Mouse (Mus musculus): Measurements from ENCODE around the gene Zfhx3.

Zfhx3 gene

GRCm38 (mm10) chr8:108019651-108020050, 77.2 kb downstream of the Zfhx3 start:
- DNase-seq (ENCODE audit: low spot score), result no peak

DNA sequence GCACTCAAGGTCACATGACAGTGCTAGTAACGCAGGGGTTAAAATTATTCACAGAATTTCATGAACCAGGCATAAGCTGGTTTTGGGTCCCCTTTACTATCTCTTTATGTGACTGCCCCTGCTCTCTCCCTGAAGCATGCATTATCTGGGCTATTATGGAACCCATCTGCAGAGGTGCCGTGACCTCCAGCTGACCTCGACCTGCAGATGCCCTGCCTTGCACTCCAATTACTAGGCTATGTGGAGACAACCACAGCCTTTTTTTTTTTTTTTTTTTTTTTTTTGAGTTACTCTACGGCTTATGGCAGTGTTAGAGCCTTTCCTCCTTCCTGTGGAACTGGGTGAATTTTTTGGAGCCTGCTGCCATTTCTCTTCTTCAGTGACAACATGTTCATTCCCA, 80.0 kb downstream of the Zfhx3 start:
- no peak for DNase-seq (ENCODE audit: low spot score)

- no peak for DNase-seq (ENCODE audit: low spot score)
Measured at GRCm38 (mm10) chr8:108024331-108024730, 81.9 kb downstream of the Zfhx3 start.

DNA sequence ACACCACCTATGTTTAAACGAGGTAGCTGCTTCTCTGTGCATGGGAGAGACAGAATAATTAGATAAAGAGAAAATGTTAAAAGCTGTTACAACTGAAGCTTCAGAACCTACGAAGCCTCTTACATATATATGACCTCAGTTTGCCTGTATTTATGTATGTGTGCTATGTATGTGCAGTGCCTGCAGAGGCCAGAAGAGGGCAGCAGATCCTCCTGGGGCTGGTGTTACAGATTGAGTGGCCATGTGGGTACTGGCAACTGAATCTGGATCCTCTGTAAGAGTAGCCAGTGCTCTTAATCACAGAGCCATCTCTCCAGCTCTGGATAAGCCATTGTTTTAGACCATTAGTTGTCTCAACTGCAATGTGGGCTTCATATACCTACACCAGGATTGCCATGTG, 82.8 kb downstream of the Zfhx3 start:
- DNase-seq (ENCODE audit: low spot score), result no peak

- DNase-seq (ENCODE audit: low spot score), result no peak
Measured at GRCm38 (mm10) chr8:108026557-108027440, 84.4 kb downstream of the Zfhx3 start.

GRCm38 (mm10) chr8:108027561-108028025, 85.1 kb downstream of the Zfhx3 start:
- no peak for DNase-seq (ENCODE audit: low spot score)

DNA sequence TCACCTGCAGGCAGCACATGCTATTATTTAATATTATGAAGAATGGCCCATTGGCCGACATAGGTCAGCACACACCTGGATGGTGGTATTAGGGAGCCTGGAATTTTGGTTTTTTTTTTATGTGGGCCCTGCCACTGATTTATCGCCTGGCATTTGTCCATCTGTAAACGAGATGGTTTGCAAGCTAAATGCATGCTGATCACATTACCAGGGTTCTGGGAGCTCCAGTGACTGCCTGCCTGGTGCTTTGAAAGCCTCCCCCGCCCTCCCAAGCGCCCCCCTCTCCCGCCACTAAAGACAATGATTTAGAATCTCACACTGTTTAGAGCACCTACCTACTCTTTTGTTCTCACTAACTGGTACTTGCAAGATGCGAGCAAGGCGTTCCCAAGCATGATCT, 86.0 kb downstream of the Zfhx3 start:
- no peak for DNase-seq (ENCODE audit: low spot score)

DNA sequence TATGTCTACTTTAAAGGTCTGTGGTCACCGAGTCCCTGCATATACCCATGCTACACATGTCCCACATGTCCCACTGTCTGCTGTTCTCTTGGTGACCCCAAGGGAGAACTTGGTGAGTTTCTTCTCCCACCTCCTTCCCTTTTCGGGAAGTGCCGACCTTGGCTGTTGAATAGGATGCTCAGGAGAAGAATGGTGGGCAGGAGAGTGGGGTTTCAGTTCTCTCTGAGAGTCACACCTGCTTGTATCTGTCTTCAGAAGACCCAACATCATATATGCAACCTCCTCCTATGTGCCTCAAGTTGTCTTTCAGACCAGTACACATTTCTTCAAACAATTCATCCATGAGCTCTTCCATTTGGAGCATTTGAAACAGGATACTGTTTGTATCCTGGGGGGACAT, 88.7 kb downstream of the Zfhx3 start:
- DNase-seq (ENCODE audit: low spot score), result no peak

DNA sequence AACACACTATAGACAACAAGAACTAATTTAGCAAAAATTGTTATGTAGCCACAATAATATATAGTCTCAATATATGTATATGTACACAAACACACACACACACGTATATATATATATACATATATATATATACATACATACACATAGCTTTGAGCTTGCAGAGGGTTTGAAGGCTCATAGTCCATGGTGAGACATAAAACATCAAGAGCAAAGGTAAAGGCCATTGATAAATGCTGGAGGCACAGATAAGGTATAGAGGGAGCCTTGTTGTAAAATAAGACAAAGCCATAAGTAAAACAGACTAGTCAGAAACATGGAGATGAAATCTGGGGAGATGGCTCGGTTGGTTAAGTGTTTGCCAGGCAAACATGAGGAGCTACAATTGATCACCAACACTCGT, 91.6 kb downstream of the Zfhx3 start:
- no peak for DNase-seq (ENCODE audit: low spot score)

- DNase-seq (ENCODE audit: low spot score), result no peak
Measured at GRCm38 (mm10) chr8:108034726-108035125, 92.3 kb downstream of the Zfhx3 start.

DNA sequence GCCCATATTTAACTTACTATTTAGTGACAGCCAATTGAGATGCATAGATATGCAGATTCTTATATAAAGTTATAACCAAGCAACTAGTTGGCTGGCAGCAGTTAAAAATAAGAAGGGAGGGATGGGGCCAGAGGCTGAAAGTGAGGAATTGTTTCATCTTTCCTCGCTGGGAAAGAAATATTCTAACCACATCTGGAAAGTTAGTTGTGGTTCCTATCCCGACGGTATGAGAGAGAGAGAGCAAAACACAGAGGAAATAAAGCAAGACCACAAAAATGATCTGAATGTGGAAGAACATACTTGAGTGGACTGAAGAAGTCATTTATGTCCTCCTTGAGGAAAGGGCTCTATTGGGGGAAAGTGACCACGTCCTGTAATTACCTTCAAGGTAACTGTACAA, 101.2 kb downstream of the Zfhx3 start:
- DNase-seq (ENCODE audit: low spot score), result no peak

DNA sequence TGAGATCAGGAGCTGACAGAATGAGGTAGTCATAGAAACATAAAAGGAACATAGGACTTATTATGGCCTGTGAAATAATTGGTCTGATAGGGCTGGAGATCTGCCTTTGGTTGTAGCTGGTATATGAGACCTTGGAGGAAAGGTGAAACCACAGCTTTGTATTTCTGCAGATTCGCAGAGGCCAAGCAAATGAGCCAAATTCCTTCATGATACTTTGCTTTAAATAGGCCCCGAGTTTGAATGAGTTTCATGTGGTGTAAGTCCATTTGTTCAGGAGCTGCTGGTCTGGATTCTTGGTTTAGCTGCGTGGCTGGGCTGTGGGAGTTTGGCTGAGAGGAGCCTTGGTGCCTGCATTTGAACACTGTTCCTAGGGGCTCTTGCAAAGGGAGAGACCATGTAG, 101.7 kb downstream of the Zfhx3 start:
- DNase-seq (ENCODE audit: low spot score), result no peak

DNA sequence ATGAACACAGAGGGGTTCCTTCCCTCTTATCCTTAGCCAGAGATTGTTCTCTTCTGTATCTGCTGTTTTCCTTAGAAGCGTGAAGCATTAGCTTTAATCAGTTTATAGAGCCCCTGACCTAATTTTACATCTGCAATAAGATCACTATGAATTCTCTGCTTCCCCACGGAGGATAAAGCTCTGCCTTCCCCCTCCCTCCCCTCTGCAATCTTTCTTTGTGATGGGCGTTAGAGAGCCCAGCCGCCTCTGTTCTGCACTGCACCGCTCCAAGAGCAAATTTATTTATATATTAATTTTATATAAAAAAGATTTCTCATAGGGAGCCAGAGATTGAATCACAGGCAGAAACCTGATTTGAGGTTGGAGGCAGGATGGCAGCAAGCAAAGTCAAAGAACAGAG, 113.8 kb downstream of the Zfhx3 start:
- no peak for DNase-seq (ENCODE audit: low spot score)

DNA sequence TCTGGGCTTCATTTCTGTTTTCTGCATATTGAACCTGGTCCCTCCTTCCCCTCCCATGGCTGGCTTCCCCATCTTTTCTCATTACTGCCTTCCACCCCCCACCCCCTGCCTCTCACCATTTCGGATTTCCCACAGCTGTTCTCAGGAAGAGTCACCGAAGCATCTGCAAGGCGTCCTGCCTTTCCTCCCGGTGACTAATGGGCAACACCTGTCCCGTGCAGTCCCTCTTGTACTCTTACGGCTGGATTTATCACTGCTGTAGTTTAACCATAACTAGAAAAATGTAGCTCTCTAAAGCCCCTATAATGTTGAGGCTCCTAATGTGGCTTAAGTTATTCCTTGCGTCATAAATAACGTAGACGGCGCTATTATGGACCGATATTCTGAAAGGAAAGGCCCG, 119.5 kb downstream of the Zfhx3 start:
- no peak for DNase-seq (ENCODE audit: low spot score)

DNA sequence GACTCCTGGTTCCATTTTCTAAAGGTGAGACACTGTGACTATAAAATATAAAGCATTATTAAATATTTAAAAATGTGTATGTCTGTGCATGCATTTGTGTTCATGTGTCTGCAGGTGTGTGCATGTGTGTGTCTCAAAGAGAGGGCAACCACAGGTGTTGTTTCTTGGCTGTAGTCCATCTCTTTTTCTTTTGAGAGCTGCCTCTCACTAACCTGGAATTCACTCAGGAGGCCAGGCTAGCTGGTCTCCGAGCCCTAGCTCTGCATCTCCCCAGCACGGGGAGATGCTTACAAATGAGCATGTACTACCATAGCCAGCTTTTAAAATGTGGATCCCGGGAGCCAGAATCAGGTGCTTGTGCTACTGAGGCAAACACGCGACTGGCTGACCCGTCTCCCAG, 124.7 kb downstream of the Zfhx3 start:
- DNase-seq (ENCODE audit: low spot score), result no peak

DNA sequence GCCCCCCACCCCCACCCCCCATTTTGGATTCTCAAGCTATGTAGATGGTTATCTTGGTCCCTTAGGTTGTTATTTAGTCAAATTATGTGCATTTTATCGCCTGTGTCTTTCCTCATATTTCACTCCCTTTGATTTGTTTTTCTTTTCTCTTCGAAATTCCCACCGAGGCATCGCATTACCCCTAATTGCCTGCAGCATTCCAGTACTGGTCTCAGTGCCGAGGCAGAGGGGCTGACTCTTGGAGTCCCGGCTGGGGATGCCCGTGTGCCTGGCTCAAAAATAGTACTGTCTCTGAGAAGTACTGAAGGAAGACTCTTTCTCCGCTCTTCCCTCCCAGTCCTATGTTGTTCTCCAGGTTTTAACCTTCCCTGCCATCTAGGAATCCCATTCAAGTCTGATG, 125.8 kb downstream of the Zfhx3 start:
- no peak for DNase-seq (ENCODE audit: low spot score)

GRCm38 (mm10) chr8:108070438-108070837, 128.0 kb downstream of the Zfhx3 start:
- no peak for DNase-seq (ENCODE audit: low spot score)

- no peak for DNase-seq (ENCODE audit: low spot score)
Measured at GRCm38 (mm10) chr8:108072126-108072746, 129.8 kb downstream of the Zfhx3 start.

GRCm38 (mm10) chr8:108072853-108073252, 130.4 kb downstream of the Zfhx3 start:
- no peak for DNase-seq (ENCODE audit: low spot score)

GRCm38 (mm10) chr8:108075176-108075575, 132.7 kb downstream of the Zfhx3 start:
- no peak for DNase-seq (ENCODE audit: low spot score)

GRCm38 (mm10) chr8:108078726-108079125, 136.3 kb downstream of the Zfhx3 start:
- DNase-seq (ENCODE audit: low spot score), result no peak

- no peak for DNase-seq (ENCODE audit: low spot score)
Measured at GRCm38 (mm10) chr8:108086913-108087312, 144.5 kb downstream of the Zfhx3 start.

- DNase-seq (ENCODE audit: low spot score), result no peak
Measured at GRCm38 (mm10) chr8:108089632-108090031, 147.2 kb downstream of the Zfhx3 start.

- no peak for DNase-seq (ENCODE audit: low spot score)
Measured at GRCm38 (mm10) chr8:108098598-108098997, 156.2 kb downstream of the Zfhx3 start.
